Mouse (Mus musculus) CD8-positive naive resting alpha-beta T cell, adult 57 days (primary cell): Measurements from ENCODE around the gene Acadm. TPM values are rescaled to one million over a fixed set of nuclear protein-coding genes. Genes with fewer than 3 reads are reported as not detected.

Experiments
- total RNA-seq: library from RNA; stranded (reverse); gene quantifications from one replicate; pipeline ENCODE4 v1.2.4, GENCODE M21; 2023

Acadm gene
- 62.9 TPM for total RNA-seq

GRCm38 (mm10) chr3:153944335-153944990 lies at the start of gene Acadm:
TSS of gene Acadm (minus strand) at chr3:153944632.

GRCm38 (mm10) chr3:153973171-153973948 lies 28.9 kb upstream of the Acadm start, which contains the start of gene Slc44a5:
TSS of gene Slc44a5 (plus strand) at chr3:153973436.

GRCm38 (mm10) chr3:153912546-153913509 lies 31.6 kb downstream of the Acadm start, which contains the start of gene Rabggtb:
TSS of gene Rabggtb (minus strand) at chr3:153913009.

GRCm38 (mm10) chr3:153906136-153906871 lies 38.1 kb downstream of the Acadm start, which contains the start of gene Msh4:
TSS of gene Msh4 (minus strand) at chr3:153906138.

Other genes starting within 250 kb of the Acadm start
- gene St6galnac3, start 219.5 kb downstream of the Acadm start, total RNA-seq = 2.9 TPM
- gene Asb17, start 100.4 kb downstream of the Acadm start, total RNA-seq = not detected
- gene Msh4, start 38.5 kb downstream of the Acadm start, total RNA-seq = 0.15 TPM
- gene Rabggtb, start 31.6 kb downstream of the Acadm start, total RNA-seq = 127 TPM
- gene Slc44a5, start 28.8 kb upstream of the Acadm start, total RNA-seq = not detected